Mouse (Mus musculus) CH12.LX (cell line): Measurements from ENCODE around the gene Vmn1r28. TPM values are rescaled to one million over a fixed set of nuclear protein-coding genes. Genes with fewer than 3 reads are reported as not detected.
A peak's percentile ranks its signal among the peaks of the same experiment; 100 is the strongest.
"Not testable (repeated sequence)": the region's sequence is repeated elsewhere in the genome, so short reads cannot be mapped to it uniquely, and the experiment has no call there.

Experiments used
- DNase-seq: peaks from one replicate; pipeline ENCODE4 v3.0.0-alpha.2; 2013; ENCODE audit errors: extremely low read depth
- H3K27ac ChIP-seq: 2 replicates; pipeline ENCODE4 v1.5.1; 2012; ENCODE audit warnings: low read depth, mild to moderate bottlenecking, control low read depth, moderate library complexity; ENCODE audit not compliant: insufficient read depth
- H3K27me3 ChIP-seq: replicated peaks from 2 replicates; pipeline ENCODE3; 2012; ENCODE audit warnings: inconsistent platforms
- H3K36me3 ChIP-seq, 2 experiments: replicated peaks in 1 of 2; 2 replicates each; pipeline versions ENCODE3 to v1.6.1; 2012; ENCODE audit warnings: inconsistent platforms in 1 of 2, low read length in 1 of 2, mild to moderate bottlenecking in 1 of 2, mixed read lengths in 1 of 2, moderate library complexity in 1 of 2; ENCODE audit not compliant: control insufficient read depth in 1 of 2, insufficient read depth in 1 of 2
- H3K4me1 ChIP-seq, 2 experiments: 2 replicates each; pipeline ENCODE4 v1.6.1; 2012; ENCODE audit warnings: inconsistent platforms in 1 of 2, moderate library complexity in 1 of 2; ENCODE audit not compliant: insufficient read depth in 2 of 2, control insufficient read depth in 1 of 2
- H3K4me2 ChIP-seq: 2 replicates; pipeline ENCODE4 v1.6.1; 2012; ENCODE audit warnings: low read depth, mild to moderate bottlenecking, control low read depth; ENCODE audit not compliant: poor library complexity, insufficient read depth, severe bottlenecking
- H3K4me3 ChIP-seq, 3 experiments: fragments of 150-350 bp in 1 of 3; sonication (generic) in 1 of 3; replicated peaks in 1 of 3; 2 replicates each; pipeline versions ENCODE3 to v1.5.1; 2011 to 2012; ENCODE audit warnings: low read depth in 2 of 3, low read length in 2 of 3, mild to moderate bottlenecking in 2 of 3, moderate library complexity in 2 of 3, control low read depth in 1 of 3, improper control_type of control experiment in 1 of 3, inconsistent platforms in 1 of 3, mixed read lengths in 1 of 3; ENCODE audit not compliant: poor library complexity in 1 of 3
- H3K79me2 ChIP-seq: replicated peaks from 2 replicates; pipeline ENCODE4 v1.6.1; 2012; ENCODE audit warnings: mild to moderate bottlenecking, moderate library complexity; ENCODE audit not compliant: control insufficient read depth, poor library complexity, insufficient read depth, severe bottlenecking; ENCODE audit errors: extremely low read depth
- H3K9ac ChIP-seq: 2 replicates; pipeline ENCODE4 v1.6.1; 2012; ENCODE audit warnings: low read depth, mild to moderate bottlenecking, control low read depth, moderate library complexity; ENCODE audit not compliant: insufficient read depth
- H3K9me3 ChIP-seq: replicated peaks from 2 replicates; pipeline ENCODE3; 2012; ENCODE audit warnings: low read length, inconsistent platforms, mixed read lengths
- ELF1 ChIP-seq: IDR thresholded peaks from 2 replicates; pipeline ENCODE4 v1.6.1; 2014; ENCODE audit warnings: low read depth, mild to moderate bottlenecking, inconsistent platforms, low read length, improper control_type of control experiment
- ETS1 ChIP-seq: conservative IDR thresholded peaks from 2 replicates; pipeline ENCODE4 v1.6.1; 2012; ENCODE audit warnings: low read depth, mild to moderate bottlenecking, inconsistent platforms, low read length, improper control_type of control experiment, moderate library complexity
- GABPA ChIP-seq: IDR thresholded peaks from 2 replicates; pipeline ENCODE4 v1.6.1; 2012; ENCODE audit warnings: low read depth, low read length, improper control_type of control experiment, inconsistent platforms; ENCODE audit not compliant: insufficient replicate concordance
- JUND ChIP-seq: conservative IDR thresholded peaks from 2 replicates; pipeline ENCODE4 v1.6.1; 2011; ENCODE audit warnings: low read depth, low read length, improper control_type of control experiment
- MAZ ChIP-seq: IDR thresholded peaks from 2 replicates; pipeline ENCODE4 v1.6.1; 2012; ENCODE audit warnings: low read depth, mild to moderate bottlenecking, inconsistent platforms, low read length, improper control_type of control experiment, moderate library complexity
- MXI1 ChIP-seq: IDR thresholded peaks from 2 replicates; pipeline ENCODE4 v1.6.1; 2011; ENCODE audit warnings: mild to moderate bottlenecking, low read depth, low read length, improper control_type of control experiment
- NELFE ChIP-seq: IDR thresholded peaks from 2 replicates; pipeline ENCODE4 v1.6.1; 2011; ENCODE audit warnings: low read depth, low read length, improper control_type of control experiment
- PAX5 ChIP-seq: IDR thresholded peaks from 2 replicates; pipeline ENCODE4 v1.6.1; 2012; ENCODE audit warnings: low read length, inconsistent platforms, mixed read lengths
- POLR2AphosphoS2 ChIP-seq: IDR thresholded peaks from 2 replicates; pipeline ENCODE4 v1.6.1; 2011; ENCODE audit warnings: low read depth, low read length, improper control_type of control experiment
- SMC3 ChIP-seq: IDR thresholded peaks from 2 replicates; pipeline ENCODE4 v1.6.1; 2011; ENCODE audit warnings: low read depth, low read length, improper control_type of control experiment
- UBTF ChIP-seq: IDR thresholded peaks from 2 replicates; pipeline ENCODE4 v1.6.1; 2012; ENCODE audit warnings: low read depth, mild to moderate bottlenecking, inconsistent platforms, low read length, improper control_type of control experiment, moderate library complexity
- ZC3H11A ChIP-seq: IDR thresholded peaks from 2 replicates; pipeline ENCODE4 v1.6.1; 2012; ENCODE audit warnings: low read depth, mild to moderate bottlenecking, inconsistent platforms, low read length, improper control_type of control experiment
- ZNF384 ChIP-seq: IDR thresholded peaks from 2 replicates; pipeline ENCODE4 v1.6.1; 2012; ENCODE audit warnings: low read depth, low read length, improper control_type of control experiment, inconsistent platforms
- dilution Hi-C: fragments of 300-500 bp; cut with MboI; formaldehyde crosslinking; loops from 2 replicates; pipeline ENCODE4 v1.14.3; 2020; ENCODE audit warnings: low sequenced_read_pairs; ENCODE audit not compliant: extremely low pct_unique_long_range_greater_than_20kb, extremely low pct_ligation_motif_present
- in situ Hi-C: fragments of 300-500 bp; cut with MboI; formaldehyde crosslinking; loops from 3 replicates; pipeline ENCODE4 v1.14.3; 2019; ENCODE audit warnings: low sequenced_read_pairs, low pct_ligation_motif_present, low pct_unique_long_range_greater_than_20kb, mixed read lengths
- polyA plus RNA-seq: library from polyadenylated mRNA; unstranded; fragments of >175 nt; gene quantifications from 2 replicates; pipeline ENCODE4 v1.2.1, GENCODE M21; 2012; ENCODE audit warnings: low read depth; ENCODE audit not compliant: insufficient read length
- total RNA-seq, 2 experiments: library from RNA; depleted of rRNA; stranded (reverse); fragments of 300-350 nt in 1 of 2; fragments of >200 nt in 1 of 2; gene quantifications; 2 replicates each; pipeline ENCODE4 v1.2.3; 2012 to 2014

Vmn1r28 gene
- total and polyA plus RNA-seq, 3 experiments, result not detected

DNA sequence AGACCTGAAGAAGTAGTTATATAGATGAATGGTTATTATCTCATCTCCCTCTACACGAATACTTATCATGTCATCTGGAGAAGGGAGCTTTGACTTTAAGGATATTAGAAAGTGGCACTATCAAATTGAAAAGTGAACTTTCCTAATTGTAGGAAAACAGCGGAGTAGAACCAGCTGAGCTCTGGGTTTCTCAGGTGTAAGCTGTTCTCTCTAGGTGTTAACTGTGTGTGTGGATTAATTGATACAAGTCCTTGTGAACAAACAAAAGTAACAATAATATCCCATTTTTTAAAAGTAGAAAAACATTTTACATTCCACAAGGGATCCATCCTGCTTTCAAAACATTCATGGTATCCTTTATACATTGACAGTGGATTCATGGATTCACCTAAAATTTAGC, 43.1 kb upstream of the Vmn1r28 start, which contains the start of gene Vmn1r27:
Gene Vmn1r27 (minus strand): TSS at position 101 of the 400 bp plus-strand sequence.
- Histone ChIP-seq H3K4me1 (no peaks in the 10 kb centered on the region), H3K79me2 (no peaks in the 10 kb centered on the region), H3K27ac (no peak within 1 kb of the TSS), H3K4me3 (no peak within 1 kb of the TSS), H3K27me3 (no peaks in the 10 kb centered on the region), H3K9me3 (no peaks in the 10 kb centered on the region), H3K4me2 (no peak within 1 kb of the TSS), H3K36me3 (no peaks in the 10 kb centered on the region), H3K9ac (no peak within 1 kb of the TSS)
- DNase-seq, result no peak
- no peak for TF ChIP-seq MAZ
- dilution Hi-C loops, result no loop called here
- in situ Hi-C loops, result no loop called here

DNA sequence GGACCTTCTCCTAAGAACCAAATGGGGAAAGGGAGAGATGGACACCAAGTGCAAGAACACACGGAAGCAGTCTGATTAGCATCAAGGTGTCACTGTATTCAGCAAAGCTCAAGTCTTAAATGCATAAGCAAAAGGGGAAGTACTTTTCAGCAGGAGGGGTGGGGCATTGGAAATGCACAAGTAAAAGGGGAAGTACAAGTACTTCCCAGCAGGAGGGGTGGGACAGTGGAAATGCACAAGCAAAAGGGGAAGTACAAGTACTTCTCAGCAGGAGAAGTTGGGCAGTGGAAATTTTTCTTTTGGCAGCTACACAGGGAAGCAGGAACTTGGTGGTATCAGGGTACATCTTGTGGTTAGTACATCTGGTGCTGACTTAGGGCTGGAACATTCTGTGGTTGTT, 17.8 kb downstream of the Vmn1r28 start:
- H3K4me3 ChIP-seq, H3K4me1 ChIP-seq, H3K36me3 ChIP-seq, H3K4me2 ChIP-seq, in situ Hi-C loops, H3K9ac ChIP-seq, H3K79me2 ChIP-seq, dilution Hi-C loops, H3K27ac ChIP-seq, H3K27me3 ChIP-seq, H3K9me3 ChIP-seq: not testable (repeated sequence)
- peak; percentile 4 for DNase-seq

DNA sequence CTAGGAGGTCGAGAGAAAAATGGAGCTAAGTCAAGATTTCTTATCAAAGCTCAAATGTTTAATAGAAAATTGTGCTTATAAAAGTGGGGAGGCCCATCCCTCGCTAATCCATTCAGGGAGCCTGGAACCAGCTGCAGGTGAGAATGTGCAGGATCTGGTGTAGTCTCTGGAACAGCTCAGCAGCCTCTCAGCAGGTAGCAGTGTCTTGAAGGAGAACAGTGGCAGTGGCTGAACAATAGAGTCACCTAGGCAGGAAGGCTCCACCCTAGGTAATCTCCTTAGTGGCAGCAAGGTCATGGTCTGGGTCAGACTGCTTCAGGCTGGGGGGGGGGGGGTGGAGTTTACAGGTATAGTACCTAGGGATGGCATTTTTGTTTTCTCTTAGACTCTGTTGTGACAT, 30.4 kb downstream of the Vmn1r28 start:
- H3K36me3 ChIP-seq, result no peaks in the 10 kb centered on the region
- in situ Hi-C loops, result no loop called here
- no peaks in the 10 kb centered on the region for H3K79me2 ChIP-seq
- DNase-seq, result no peak
- TF ChIP-seq ELF1 (no peak), MXI1 (no peak), JUND (no peak), ZC3H11A (no peak), ETS1 (no peak), SMC3 (no peak), POLR2AphosphoS2 (no peak), PAX5 (no peak), NELFE (no peak), GABPA (no peak), UBTF (no peak), ZNF384 (no peak)
- dilution Hi-C loops, result no loop called here
- no peak overlapping the region for H3K4me3 ChIP-seq
- no peak overlapping the region for H3K27ac ChIP-seq
- H3K9me3 ChIP-seq, result no peaks in the 10 kb centered on the region
- H3K27me3 ChIP-seq, result no peaks in the 10 kb centered on the region
- H3K9ac ChIP-seq, result no peak overlapping the region
- H3K4me1 ChIP-seq, result no peaks in the 10 kb centered on the region
- H3K4me2 ChIP-seq, result no peak overlapping the region

DNA sequence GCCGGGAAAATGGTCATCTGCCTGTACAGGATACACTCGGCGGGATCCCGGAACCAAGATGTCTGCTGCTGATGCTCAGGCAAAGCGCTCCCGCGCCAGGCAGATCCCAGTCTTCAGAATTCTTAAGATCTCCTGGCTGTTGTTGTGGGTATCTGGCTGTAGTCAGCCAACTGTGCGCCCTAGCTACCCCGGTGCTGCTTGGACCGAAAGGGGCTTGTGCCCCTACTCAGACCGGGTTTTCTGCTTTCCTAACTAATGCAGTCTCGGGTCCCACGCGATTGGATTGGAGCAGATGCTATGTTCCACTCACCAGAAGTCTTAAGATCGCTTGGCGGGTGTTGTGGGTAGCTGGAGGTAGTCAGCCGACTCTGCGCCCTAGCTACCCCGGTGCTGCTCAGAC, 36.7 kb downstream of the Vmn1r28 start:
- dilution Hi-C loops, H3K36me3 ChIP-seq: not testable (repeated sequence)

More for the DNA sequence above, 36.7 kb downstream of the Vmn1r28 start:
- H3K4me3 ChIP-seq, H3K27ac ChIP-seq, in situ Hi-C loops, H3K9ac ChIP-seq, H3K79me2 ChIP-seq, DNase-seq, H3K27me3 ChIP-seq, H3K9me3 ChIP-seq, H3K4me1 ChIP-seq, H3K4me2 ChIP-seq: not testable (repeated sequence)
